Mouse (Mus musculus): Measurements from ENCODE around the gene Dus4l.
A peak's percentile ranks its signal among the peaks of the same experiment; 100 is the strongest.
"Not testable (repeated sequence)": the region's sequence is repeated elsewhere in the genome, so short reads cannot be mapped to it uniquely, and the experiment has no call there.

Dus4l gene

GRCm38 (mm10) chr12:31654197-31654964 lies at the start of gene Dus4l, which contains the start of gene Cog5:
Dus4l (minus strand) TSS chr12:31654826.
Cog5 (plus strand) TSS chr12:31654869.
- peak; percentile 96 to 97 for DNase-seq

DNA sequence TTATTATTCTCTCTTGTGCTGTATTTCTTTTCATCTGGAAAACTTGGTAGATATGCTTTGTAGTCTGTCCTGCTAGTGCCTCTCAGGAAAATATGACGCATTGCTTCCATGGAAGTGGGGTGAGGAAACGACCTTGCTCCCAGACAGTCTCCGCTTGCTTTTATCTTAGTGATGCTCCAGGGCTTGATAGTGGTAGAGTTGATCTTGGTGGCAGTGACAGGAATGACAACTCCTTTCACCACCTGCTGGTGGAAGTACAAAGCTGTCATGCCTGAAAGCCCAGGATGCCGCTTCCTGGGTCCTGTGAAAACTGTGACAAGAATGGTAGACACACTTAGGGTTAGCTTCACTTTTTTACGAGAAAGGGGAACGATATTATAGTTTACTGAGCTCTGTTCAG lies 49.3 kb upstream of the Dus4l start:
- DNase-seq = no peak

GRCm38 (mm10) chr12:31701411-31701810 lies 46.8 kb upstream of the Dus4l start:
- DNase-seq = no peak

- DNase-seq = no peak
Observed at GRCm38 (mm10) chr12:31700623-31701347, 46.2 kb upstream of the Dus4l start.

DNA sequence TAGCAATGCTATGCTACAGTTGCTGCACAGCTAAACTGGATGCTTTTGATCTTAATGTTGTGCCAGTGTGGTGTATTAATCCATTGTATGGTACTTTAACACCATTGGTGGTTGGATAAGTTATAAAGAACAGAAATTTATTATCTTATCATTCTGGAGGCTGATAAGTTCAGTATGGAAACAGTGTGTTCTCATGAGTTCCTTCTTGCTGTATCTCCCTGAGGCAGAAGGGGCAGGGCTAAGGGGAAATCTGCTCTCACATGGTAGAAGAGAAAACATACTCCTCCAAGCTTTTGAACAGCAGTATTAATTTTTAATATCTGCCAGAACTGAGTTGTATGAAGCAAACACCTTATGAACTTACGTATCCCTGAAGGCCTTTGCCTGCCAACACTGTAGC lies 38.7 kb upstream of the Dus4l start:
- no peak for DNase-seq

GRCm38 (mm10) chr12:31686679-31687078 lies 32.1 kb upstream of the Dus4l start:
- no peak for DNase-seq

GRCm38 (mm10) chr12:31667187-31667586 lies 12.6 kb upstream of the Dus4l start:
- no peak for DNase-seq

DNA sequence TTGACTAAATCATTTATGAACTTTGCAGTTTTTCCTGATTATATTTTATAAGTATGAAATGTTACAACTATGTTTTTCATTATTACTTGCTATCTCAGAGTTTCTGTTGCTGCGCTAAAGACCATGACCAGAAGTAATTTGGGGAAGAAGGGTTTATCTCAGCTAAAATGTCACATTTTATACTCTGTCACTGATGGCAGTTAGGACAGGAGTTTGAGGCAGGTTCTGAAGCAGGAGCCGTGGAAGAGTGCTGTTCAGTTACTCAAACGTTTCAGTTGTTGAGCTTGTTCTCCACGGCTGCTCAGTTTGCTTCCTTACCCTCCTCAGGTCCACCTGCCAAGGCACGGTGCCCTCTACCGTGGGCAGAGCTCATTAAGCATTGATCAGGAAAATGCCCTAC lies 11.4 kb upstream of the Dus4l start:
- no peak for DNase-seq

DNA sequence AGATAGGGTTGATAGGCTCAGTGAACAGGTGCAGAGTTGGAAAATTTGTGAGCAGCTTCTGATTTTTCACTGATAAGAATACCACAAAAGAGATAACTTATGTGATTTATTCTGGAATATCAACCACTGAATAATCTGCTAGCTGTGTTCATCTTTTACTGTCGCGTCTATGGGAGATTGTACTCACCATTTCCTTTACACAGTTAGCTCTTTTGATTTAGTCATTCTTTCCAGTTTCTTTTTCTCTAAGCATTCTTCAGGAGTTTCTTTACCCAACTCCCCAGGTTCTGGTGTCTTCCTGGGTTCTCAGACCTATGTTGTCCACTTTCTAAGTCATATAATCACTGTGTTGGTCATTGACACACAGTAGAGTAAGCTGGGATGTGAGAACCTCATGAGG lies 2.2 kb upstream of the Dus4l start:
- no peak for DNase-seq

DNA sequence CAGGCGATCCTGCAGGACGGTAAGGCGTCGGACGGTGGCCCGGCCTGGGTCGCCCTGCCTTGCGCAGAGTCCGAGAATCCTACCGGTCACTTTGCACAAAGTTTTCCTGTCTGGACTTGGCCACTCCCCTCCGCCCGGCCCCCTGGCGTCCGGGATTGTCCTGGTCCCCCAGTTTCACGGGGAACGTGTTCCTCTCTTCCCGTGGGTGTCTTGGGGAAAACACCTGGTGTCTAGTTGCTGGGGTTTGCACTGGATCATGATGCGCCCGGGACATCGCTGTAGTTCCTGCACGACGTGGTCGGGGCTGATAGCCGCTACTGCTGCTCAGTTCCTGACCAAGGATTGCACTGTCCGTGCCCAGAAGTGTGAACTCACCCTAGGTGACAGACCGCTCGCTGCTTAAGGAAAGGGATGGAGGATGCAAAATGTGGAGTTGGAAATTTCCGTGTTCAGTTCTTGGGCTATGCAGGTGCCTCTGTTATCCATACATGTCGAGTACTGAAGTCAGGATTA lies 395 bp upstream of the Dus4l start:
- DNase-seq = no peak

DNA sequence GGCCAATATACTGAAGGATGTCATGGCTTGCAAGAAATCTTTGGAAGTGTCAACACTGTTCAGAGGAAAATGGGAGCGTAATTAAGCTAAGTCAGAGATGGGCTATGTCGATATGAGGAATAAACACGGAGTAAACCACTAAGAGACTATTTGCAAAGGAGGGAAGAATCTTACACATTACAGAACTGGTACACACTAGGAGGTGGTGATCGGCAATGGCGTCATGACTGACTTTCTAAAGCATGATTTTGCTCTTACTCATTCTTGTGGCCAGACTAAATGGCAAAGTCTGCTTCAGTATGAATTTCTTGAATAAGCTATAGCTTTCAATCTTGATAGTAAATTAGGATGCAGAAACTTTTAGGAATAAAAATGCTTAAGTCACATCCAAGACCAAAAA lies 1.0 kb downstream of the Dus4l start:
- no peak for DNase-seq

- DNase-seq = no peak
Observed at GRCm38 (mm10) chr12:31635240-31635607, 19.4 kb downstream of the Dus4l start.

DNA sequence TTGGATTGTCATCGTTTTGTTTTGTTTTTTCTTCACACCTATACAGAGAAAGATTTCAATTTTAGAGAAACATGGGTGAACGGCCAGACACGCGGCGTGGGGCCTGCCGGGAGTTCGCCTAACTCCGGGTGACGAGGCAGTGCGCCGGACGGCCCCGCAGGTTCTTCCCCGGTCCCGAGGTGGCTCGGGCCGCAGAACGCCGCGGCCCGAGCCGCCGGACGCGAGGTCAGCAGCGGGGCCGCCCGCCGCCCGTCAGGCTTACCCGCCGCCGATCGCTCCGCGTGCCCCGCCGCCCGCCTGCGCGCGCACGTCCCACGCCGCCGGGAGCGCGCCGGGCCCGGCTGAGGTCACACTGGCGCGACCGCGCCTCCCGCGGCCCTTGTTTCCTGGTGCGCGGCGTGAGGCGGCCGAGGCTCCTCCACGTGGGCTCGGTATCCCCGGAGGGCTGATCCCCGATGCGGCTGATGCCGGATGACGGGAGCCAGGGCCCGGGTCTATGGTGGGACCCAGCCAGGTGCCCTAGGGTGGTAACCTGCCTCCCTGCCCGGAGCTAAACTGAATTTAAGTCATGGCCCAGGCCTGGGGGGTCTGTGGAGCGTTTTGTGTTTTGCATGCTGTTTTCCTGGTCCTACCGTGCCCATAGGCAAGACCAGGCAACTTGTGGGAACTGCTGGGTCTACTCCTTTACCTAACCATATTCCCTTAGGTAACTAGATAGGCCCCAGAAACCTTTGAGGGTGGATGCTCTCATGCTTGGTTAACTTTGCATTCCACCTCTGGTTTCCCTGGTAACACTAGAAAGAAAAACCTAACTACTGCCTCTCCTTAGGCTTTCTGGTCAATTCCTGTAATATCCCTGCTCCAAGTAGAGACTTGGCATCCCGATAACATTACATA lies 20.0 kb downstream of the Dus4l start, which contains the start of gene Bcap29:
Bcap29 (minus strand) TSS at position 316 of the 897 bp plus-strand sequence.
- DNase-seq = peak; percentile 77 to 90

GRCm38 (mm10) chr12:31633970-31634342 lies 20.7 kb downstream of the Dus4l start:
- peak in 1 of 2 experiments; percentile 8 for DNase-seq

DNA sequence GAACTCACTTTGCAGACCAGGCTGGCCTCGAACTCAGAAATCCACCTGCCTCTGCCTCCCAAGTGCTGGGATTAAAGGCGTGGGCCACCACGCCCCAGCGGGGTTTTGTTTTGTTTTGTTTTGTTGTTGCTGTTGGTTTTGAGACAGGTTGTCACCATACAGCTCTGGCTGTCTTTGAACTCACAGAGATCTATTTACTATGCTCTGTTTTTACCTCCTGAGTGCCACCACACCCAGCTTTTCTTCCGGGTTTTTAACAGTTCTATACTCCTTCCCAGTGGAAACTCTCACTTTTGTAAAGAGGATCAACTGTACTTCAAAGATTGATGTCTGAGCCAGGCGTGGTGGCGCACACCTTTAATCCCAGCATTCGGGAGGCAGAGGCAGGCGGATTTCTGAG lies 26.2 kb downstream of the Dus4l start:
- DNase-seq = not testable (repeated sequence)

DNA sequence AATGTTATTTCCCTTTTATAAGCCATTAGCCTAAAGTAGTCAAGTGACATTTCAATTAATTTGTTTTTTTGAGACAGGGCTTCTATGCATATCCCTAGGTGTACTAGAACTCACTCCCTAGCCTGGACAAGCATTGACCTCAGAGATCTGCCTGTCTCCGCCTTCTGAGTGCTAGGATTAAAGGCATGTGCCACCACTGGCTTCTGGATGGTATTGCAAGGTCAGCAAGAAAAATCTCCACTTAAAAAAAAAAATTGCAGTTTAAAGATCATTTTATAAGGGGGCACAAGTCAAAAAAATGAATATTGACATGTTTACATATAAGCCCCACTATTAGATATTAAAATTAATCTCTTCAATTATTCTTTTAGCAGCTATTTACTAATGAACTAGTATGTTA lies 29.6 kb downstream of the Dus4l start:
- no peak for DNase-seq

- no peak for DNase-seq
Observed at GRCm38 (mm10) chr12:31620106-31620505, 34.5 kb downstream of the Dus4l start.

- DNase-seq = no peak
Observed at GRCm38 (mm10) chr12:31613353-31613752, 41.3 kb downstream of the Dus4l start.

DNA sequence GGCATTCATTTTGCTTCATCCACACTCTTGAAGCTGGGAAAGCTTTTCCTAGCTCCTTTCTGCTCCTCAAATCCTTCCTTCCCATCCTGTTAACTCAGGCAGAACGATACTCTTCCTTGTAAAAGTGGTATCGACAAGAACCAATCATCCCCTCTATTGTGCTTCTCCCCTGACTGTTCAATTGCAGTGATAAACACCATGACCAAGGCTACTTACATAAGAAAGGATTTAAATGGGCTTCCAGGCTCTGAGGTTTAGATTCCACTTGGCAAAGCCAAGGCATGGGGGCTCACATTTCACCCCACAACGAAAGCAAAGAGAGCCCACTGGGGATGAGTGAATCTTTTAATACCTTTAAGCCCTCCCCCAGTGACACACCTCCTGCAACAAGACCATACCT lies 46.5 kb downstream of the Dus4l start:
- no peak for DNase-seq

GRCm38 (mm10) chr12:31604894-31605293 lies 49.7 kb downstream of the Dus4l start:
- DNase-seq = no peak

DNA sequence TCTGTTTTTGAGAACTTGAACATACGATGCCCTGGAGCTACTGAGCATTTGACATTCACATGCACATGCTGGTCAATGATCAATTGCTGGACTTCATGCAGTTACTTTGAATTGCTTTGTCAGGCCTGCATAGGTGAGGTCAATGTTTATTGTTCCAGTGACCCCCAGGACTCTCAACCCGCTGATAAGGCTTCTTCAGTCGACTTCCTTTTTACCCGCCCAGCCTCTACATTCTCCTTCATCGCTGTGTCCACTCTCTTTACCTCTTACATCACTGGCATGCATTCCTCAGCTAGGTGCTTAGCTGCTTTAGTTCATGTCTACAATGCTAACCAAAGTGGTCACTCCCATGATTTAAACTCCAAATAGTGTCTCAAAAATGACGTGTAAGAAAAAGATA lies 51.0 kb downstream of the Dus4l start:
- DNase-seq = no peak

DNA sequence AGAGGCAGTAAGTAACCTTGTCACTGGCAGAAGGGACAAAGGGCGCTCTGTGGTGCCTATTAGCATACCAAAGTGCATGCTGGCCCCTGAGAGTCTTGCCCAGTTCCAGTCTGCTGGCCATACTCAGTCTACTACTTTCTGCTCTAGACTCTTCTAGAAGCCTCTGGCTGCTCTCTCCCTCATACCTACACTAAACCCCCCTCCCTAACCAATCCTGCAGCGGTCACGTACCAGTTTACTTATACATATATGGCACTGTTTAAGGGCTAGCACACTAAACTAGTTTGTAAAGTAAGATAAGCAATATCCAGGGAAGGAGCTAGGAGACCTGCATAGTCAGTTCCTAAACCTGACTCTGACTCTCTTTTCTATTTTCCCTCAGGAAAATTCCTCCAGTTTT lies 60.3 kb downstream of the Dus4l start:
- DNase-seq = peak; percentile 9 to 48

- no peak for DNase-seq
Observed at GRCm38 (mm10) chr12:31592011-31592410, 62.6 kb downstream of the Dus4l start.

All from kidney, postnatal 25 days (tissue).